Mouse (Mus musculus): ENCODE measurements around the gene 4930438A08Rik.
"Not testable (repeated sequence)": the region's sequence is repeated elsewhere in the genome, so short reads cannot be mapped to it uniquely, and the experiment has no call there.

Gene 4930438A08Rik

DNA sequence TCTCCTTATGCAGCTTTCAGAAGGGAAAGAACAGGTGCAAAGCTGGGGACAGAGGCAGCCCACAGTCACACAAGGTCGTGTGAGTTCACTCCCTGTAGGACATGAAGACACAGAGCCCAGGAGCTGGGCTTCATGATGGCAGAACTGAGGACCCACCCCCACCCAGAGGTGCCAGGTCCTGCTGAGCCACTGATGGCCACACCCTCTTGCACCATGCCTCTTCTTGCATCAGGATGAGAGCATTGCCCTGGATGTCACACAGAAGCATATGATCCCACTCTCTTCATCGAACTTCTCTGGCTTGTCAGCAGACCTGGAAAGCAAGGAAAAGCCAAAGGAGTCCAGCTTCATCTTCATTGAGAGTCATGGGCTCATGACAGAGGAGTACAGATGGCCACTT, at the start of gene 4930438A08Rik:
Gene 4930438A08Rik, plus strand, starts transcription at position 228 of the 400 bp plus-strand sequence.
- no peak for DNase-seq (ENCODE audit: low read depth, low spot score)

DNA sequence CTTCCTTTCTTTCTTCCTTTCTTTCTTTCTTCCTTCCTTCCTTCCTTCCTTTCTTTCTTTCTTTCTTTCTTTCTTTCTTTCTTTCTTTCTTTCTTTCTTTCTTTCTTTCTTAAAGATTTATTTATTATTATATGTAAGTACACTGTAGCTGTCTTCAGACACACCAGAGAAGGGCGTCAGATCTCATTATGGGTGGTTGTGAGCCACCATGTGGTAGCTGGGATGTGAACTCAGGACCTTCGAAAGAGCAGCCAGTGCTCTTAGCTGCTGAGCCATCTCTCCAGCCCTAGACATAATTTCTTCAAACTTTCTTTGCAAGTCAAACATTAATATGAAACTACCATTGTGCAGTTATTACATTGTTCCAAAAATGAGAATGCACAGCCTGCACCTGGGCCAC, 49.7 kb upstream of the 4930438A08Rik start:
- DNase-seq (ENCODE audit: low read depth, low spot score) = not testable (repeated sequence)

DNA sequence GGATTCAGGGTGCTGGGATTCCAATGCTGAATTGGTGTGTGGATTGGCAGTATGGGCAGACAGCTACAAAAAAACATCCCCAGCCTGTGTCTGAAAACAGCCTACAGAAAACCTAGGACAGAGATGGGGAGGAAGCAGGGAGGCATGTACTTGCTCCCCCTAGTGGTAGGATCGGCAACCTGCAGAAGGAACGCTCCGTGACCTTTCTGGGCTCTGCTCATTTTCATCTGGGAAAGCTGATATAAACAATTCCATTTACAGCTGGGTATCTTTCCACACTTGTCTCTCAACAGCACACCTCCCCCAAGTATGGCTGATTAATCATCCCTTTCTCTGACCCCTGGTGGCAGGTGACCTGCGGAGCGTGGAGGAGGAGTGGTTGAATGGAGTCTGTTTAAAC, 48.9 kb upstream of the 4930438A08Rik start:
- DNase-seq (ENCODE audit: low read depth, low spot score) = peak; percentile 72

DNA sequence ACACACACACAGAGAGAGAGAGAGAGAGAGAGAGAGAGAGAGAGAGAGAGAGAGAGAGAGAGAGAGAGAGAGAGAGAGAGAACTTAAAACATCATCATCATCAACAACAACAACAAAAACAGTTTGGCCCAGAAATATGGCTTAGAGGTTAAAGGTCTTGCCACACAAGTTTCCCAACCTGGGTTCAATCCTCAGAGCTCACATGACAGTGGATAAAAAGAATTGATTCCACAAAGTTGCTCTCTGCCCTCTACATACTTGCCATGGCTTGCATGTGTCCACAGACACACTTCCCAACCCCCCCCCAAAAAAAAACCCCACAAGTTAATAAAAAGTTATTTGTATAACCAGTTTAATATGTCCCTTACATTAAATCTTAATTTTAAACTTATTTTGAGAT, 48.2 kb upstream of the 4930438A08Rik start:
- no peak for DNase-seq (ENCODE audit: low read depth, low spot score)

DNA sequence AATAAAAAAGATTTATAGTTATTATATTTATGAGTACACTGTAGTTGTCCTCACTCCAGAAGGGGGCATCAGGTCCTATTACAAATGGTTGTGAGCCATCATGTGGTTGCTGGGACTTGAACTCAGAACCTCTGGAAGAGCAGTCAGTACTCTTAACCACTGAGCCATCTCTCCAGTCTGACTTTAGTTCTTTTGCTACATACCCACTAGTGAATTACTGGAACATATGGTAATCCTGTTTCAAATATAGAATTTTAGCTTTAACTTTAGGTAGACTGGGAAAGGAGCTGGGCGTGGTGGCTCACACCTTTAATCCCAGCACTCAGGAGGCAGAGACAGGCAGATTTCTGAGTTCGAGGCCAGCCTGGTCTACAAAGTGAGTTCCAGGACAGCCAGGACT, 46.6 kb upstream of the 4930438A08Rik start:
- DNase-seq (ENCODE audit: low read depth, low spot score) = not testable (repeated sequence)

DNA sequence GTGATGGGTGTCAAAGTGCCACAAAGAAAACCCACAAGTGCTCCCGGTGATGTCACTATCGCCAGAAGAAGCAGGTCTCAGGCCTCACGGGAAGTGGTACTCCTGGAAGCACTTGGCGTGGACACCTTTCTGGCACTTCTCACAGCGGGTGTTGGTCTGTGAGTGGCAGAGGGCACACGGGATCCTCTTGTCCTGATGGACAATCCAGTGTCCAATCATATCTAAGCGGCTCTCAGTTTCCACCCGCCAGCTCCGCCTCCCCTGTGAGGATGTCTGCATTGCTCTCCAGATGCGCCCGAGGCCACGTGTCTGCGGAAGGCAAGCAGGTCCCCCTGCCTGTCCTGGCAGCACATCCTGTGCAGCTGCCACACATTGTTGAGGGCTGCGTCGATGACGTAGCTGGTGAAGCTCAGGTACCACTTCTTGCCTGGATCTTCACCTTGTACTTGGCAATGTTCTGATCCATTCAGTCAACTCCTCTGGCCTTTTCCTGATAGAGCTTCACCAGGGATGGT, 44.1 kb upstream of the 4930438A08Rik start:
- no peak for DNase-seq (ENCODE audit: low read depth, low spot score)

DNA sequence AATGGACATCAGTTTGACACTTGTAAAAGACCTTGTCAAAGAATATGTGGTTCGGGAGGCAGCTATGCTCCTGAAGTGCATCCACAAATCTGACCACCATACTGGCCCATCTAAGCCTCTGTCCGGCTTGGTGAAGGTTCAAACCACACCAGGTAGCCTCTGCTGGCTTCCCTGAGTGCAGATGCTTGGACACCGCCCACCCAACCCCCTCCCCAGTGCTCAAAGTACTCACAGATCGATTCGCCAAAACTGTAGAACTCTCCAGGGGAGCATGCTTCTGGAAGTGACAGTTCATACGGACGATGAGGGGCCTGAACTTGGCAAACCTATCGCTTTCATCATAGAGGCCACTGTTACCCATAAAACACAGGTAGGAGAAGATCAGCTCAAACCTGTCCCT, 43.4 kb upstream of the 4930438A08Rik start:
- no peak for DNase-seq (ENCODE audit: low read depth, low spot score)

DNA sequence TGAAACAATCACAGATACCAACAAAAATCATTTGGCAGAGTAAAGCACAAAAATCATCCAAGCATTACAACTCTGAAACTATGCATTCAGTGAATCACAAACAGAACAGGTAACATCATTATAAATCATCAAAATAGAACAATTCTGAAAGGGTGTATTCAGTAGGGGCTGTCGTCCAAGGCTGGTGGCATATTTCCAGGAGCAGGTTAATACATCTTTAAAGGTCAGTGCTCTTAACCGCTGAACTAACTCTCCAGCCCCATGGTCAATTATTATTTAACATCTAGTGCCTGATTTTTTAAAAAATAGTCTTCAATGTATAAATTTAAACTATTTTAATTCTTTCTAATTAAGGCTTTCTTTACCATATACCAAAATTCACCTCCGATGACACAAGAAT, 40.0 kb upstream of the 4930438A08Rik start:
- DNase-seq (ENCODE audit: low read depth, low spot score) = not testable (repeated sequence)

DNA sequence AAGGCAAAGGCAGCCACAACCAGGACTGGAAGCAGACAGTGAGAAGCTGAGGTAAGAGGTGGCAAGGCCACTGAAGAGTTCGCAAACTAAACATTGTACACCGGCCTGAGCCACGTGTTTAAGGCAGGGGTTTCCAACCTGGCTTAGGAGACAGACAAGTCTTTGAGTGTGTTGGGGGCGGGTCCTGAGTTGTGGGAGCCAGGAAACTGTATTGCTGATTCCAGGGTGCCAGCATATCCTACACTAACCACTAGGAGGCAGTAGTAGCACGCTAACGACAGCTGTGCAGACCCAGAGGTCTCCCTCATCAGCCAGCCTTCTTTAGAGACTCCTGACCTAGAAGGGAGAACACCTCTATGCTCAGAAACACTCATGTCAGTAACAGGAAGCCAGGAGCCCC, 39.4 kb upstream of the 4930438A08Rik start:
- DNase-seq (ENCODE audit: low read depth, low spot score) = peak; percentile 90

DNA sequence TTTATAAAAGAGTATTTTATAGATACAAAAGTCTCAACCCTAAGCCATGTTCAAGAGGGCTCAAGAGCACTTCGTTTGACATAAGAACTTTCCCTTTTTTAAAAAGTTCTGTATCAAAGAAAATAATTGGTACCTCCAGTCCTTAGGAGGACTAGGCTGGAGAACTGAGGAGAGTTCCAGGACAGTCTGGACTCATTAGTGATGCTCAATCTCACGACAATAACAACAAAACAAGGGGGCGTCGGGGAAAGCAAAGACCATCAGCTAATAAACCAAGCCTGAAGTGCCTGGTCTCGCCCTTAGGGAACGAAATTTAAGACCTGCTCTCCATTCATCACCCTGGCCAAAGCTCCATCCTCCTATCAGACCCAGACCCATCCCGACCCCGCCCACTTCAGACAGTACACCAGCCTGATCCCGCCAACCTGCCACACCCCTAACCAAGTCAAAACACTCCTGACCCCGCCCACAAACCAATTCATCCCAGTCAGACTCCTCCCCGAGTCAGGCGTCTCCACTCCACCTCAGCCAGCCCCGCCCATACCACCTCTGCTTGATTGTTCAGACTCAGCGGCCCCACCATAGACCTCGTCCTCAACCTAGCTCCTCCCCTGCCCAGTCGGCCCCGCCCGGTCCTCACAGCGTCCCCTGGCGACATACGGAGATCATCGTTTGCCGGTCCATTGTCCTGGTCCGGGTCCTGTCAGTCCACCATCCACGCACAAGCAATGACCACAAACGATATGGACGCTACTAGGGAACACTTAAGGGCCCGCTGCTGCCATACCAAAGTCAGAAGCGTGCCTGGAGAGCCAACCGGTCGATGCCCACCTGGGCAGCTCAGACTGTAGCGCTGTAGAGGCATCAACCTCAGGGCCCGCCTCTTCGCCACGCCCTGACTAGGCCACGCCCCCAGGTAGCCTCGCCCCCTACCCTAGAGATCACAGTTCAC, 35.5 kb upstream of the 4930438A08Rik start:
- peak; percentile 94 for DNase-seq (ENCODE audit: low read depth, low spot score)

DNA sequence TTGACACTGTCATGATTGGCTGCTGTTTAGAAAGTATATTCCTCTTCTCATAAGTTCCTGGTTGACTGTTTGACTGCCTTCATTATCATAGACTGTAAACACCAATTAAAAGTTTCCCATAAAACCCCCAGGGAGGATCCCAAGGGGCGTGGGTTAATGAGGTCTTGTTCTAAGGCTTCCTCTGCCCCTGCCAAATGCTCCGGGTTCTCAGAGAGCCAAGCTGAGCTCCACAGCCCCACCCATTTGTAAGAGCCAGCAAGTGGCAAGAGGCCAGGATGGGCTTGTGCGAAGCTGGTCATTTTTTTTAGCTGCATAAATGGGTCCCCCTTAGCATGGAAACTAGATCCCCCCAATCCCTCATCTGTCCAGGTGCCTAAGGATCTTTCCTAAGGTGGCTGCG, 27.3 kb upstream of the 4930438A08Rik start:
- no peak for DNase-seq (ENCODE audit: low read depth, low spot score)

DNA sequence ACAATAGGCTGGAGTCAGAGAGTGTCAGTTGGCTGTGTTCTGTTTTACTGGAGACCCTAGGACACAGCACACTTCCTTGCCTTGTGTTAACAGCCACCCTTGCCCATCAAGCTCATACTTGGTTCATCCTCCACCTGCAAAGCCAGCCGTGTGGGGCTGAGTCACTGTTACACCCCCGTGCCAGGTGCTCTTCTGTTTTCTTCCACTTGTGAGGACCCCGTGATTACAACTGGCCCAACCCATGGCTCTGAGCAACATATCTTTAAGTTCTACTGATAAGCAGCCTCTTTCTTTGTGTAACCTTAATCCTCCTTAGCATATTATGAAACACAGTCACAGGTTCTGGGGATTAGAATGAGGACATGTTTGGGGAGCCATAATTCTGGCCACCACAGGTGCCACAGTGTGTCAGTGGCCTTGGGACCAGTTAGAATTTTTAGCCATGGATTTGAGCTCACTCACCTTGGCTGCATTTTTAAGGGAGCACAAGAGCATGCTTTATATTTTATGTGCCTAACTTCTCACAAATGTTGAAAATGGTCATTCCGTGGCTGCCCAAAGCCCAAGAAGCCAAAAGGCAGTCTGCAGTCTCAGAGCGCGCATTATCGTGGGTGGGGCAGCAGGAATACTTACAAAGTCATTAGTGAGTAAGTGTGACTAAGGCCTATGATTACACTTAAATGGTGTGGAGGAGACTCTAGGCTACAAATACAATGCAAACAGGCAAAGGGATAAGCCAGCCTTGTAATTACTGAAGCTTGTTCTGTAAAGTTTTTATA, 25.2 kb upstream of the 4930438A08Rik start:
- DNase-seq (ENCODE audit: low read depth, low spot score) = no peak

DNA sequence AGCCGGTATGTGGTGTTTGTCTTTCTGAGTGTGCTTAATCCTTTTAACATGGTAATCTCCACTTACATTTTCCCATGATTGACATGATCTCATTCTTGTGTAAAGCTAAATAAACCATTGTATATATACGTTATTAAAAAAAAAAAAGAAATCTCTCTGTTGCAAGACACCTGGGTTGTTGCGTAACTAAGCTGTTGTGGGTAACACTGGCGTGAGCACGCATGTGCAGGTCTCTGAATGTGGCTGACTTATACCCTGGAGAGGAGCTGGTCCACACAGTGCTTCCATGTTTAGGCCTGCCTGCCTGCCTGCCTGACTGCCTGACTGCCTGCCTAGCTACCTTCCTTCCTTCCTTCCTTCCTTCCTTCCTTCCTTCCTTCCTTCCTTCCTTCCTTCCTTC, 24.0 kb upstream of the 4930438A08Rik start:
- no peak for DNase-seq (ENCODE audit: low read depth, low spot score)

DNA sequence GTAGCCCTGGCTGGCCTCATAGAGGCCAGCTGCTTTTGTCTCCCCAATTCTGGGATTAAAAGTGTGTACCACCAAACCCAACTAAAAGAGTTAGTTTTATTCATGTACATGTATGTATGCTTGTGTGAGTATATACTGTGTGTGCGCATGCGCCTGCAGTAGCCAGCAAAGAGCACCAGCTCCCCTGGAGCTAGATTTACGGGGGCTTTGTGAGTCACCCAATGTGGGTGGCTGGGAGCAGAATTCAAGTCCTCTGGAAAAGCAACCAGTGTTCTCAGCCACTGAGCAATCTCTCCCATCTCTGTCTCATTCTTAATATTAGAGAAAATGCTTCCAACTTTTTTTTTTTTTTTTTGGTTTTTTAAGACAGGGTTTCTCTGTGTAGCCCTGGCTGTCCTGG, 20.2 kb upstream of the 4930438A08Rik start:
- DNase-seq (ENCODE audit: low read depth, low spot score) = no peak

DNA sequence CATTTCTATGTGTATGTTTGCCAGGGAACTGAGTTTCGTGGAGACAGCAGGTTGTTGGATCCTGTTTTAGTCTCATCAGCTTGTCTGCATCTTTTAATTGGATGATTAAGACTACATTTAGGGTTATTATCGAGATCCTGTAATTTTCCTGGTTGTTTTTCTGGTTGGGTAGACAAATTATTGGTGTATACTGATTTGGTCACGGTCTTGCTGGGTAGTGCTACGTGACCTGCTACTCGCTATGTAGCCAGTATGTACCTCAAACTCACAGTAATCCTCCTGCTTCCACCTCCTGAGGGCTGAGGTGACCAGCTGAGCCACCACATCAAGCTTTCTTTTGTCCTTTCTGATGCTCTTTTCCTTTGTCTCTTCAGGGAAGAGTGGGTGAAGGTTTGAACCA, 16.8 kb upstream of the 4930438A08Rik start:
- DNase-seq (ENCODE audit: low read depth, low spot score) = no peak

DNA sequence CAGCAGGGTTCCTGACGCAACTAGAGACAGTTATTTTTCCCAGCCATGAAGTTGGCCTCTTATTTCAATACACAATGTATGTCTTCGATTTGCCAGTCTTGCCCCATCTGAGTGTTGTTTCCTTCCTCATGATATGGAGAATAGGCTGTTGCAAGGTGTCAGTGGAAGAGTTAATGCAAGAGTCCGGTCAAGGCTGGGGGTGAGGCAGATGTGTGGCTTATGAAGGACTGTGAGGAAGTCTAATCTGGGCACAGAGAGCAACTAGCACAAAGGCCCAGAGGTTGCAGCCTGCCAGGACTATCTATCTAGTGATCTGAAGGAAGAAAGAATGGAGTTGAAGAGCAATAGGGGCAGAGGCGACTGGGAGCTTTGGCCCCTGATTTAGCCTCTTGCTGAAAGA, 14.4 kb upstream of the 4930438A08Rik start:
- DNase-seq (ENCODE audit: low read depth, low spot score) = no peak

DNA sequence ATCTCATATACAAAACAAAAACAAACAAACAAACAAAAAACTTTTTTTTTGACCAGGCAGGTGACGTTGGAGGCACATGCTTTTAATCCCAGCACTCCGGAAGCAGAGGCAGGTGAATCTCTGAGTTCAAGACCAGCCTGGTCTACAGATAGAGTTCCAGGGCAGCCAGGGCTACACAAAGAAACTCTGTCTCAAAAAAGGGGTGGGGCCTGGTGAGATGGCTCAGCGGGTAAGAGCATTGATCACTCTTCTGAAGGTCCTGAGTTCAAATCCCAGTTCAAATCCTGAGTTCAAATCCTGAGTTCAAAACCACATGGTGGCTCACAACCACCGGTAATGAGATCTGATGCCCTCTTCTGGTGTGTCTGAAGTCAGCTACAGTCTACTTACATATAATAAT, 12.8 kb upstream of the 4930438A08Rik start:
- no peak for DNase-seq (ENCODE audit: low read depth, low spot score)

DNA sequence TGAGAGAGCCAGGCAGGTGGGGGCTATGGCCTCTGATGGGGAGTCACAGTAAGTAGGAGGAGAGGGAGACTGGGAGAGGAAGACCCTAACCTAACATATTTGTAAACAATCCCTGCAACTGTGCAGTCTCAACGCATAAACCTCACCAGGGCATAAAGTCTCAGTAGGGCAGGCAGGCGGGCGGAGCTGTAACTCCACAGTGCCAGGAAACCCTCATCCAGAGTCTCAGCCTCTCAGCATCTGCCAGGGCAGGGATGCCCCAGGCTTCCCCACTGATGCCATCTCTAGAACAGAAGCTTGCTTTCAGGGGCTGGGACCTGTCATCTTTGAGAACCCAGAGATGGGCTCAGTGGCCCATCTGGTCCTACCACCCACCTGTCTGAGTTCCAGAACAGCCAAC, 12.3 kb upstream of the 4930438A08Rik start:
- DNase-seq (ENCODE audit: low read depth, low spot score) = no peak

DNA sequence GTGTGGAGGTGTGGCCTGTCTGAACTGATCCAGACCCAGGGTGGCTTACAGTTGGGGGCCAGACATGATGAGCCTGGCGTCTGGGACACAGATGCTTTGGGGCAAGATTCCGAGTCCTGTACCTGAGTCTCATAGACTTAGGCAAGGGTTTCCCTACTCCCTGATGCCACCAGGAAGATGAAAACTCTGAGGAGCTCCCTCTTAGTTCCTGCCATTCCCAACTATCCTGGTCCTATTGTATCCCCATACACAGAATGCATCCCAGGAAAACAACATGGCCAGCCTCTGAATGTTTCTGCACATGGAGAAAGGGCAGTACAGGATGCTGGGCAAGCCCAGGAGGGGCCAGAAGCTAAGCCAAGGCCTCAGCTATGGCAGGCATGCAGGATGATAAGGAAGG, 11.1 kb upstream of the 4930438A08Rik start:
- DNase-seq (ENCODE audit: low read depth, low spot score) = no peak

DNA sequence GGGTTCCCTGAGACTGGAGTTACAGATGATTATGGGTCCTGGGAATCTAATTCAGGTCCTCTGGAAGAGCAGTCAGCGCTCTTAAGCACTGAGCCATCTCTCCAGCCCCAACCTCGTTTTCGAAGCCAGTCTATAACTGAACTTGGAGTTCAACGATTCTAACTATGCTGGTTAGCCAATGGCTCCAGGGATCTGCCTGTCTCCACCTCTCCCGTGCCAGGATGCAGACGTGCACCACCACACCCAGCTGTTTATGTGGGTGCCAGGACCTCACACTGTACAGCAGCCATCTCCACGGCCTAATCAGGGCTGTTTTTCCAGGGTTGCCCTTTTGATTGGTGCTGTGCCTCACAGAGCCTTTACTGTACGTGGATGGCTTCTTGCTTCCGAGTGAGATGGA, 10.1 kb upstream of the 4930438A08Rik start:
- DNase-seq (ENCODE audit: low read depth, low spot score) = no peak

DNA sequence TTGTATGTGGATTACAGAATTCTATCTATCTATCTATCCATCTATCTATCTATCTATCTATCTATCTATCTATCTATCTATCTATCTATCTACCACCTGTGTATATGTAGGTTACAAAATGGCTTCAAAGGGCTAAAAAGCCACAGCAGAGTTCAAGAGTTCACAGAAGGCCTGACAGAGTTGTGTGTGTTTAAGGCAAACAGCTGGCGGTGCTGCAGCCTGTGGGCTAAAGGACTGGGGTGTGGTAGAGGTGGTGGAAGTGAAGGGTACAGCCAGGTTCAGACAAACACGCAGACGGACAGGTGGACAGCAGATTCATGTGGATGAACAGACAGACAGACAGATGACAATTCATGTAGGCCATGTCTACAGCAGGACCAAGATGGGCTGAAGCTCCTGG, 6.3 kb upstream of the 4930438A08Rik start:
- DNase-seq (ENCODE audit: low read depth, low spot score) = no peak

DNA sequence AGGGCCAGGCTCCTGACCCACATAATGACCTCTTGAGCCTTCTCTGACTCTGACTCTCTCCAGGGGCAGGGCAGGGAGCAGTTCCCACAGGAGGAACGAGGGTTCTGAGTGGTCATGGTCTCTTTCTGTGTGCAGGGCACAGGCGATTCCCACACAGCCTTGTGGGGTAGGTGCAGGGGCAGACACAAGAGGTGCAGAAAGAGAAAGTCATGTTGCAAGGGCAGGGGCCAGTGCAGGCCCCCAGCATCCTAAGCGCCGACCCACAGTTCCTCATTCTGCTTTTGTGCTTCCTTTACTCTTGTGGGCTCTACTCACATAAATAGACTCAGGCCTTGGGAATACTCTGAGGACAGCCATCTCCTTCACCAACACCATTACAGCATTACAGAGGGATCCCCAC, 1.2 kb downstream of the 4930438A08Rik start:
- DNase-seq (ENCODE audit: low read depth, low spot score) = no peak

Measured in R1 (cell line).